Mouse (Mus musculus) retina, embryonic 14.5 days (tissue): ENCODE data around the gene Gstt2.

Experiments used
- DNase-seq: peaks from one replicate; pipeline ENCODE4 v3.0.0-alpha.2; 2015; ENCODE audit warnings: low spot score

The Gstt2 gene

DNA sequence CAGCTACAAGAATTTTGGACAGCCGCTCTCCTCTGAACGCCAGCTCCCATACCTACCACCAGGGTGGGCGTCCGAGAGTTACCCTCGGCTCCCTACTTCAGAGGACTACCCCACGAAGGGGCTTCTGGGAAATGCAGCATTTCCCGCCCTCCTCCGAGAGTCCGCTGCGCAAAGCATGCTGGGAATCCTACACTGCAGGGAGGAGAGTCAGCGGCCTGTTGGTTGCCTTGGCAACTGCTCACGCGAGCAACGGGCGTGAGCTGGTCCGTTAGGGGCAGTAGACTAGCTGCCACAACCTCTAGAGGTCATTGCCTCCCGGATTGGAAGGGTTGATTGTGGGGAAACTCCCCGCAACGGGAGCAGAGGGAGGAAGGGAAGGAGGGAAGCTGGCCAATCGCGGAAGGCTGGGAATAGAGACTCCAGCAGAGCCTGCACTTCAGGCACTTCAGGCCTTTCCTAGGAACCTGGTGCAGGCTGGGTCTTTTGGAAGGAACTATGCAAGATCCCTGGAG, at the start of gene Gstt2:
TSS of gene Gstt2 (minus strand) at position 177 of the 512 bp plus-strand sequence.
- peak; percentile 98 for DNase-seq

GRCm38 (mm10) chr10:75884742-75885141, 47.5 kb upstream of the Gstt2 start:
- no peak for DNase-seq

GRCm38 (mm10) chr10:75883232-75883552, 46.0 kb upstream of the Gstt2 start:
- peak; percentile 80 for DNase-seq

- DNase-seq = no peak
Measured at GRCm38 (mm10) chr10:75882433-75883231, 45.4 kb upstream of the Gstt2 start.

DNA sequence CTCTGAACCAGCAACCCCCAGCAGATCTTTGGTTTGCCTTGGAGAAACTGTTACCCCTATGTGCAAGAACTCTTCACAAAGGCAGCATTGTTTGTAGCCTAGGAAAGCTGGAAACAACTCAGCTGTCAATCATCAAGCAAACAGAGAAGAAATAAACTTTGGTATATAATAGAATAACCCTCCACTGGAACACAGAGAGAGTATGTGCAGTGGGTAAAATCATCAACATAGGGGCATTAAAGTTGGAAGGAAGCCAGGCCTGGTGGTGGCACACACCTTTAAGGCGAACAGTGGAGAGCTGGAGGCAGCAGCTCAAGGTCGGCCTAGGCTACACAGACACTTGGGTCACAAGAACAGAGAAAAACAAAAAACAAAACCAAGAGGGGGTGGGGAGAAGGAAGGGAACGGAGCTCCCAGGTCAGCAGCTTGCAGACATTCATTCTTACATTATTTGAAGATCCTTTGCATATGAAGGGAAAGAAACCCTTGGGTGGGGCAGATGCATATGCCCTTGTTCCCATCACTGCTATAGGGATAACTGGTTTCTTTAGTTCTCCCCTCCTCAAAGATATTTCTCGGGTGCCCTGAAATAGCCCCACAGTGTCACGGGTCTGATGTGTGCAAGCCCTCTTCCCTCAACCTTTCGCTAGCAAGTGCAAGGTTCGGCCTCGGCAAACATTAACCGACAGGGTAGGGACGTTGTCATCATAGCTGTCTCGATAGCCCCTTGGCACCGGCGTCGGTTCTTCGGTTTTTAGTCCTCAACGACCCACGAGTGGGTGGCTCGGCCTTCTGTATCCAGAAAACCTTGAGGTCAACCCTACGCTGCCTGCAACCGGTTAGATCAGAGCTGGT, 44.6 kb upstream of the Gstt2 start:
- no peak for DNase-seq

- no peak for DNase-seq
Measured at GRCm38 (mm10) chr10:75880771-75881577, 43.8 kb upstream of the Gstt2 start.

DNA sequence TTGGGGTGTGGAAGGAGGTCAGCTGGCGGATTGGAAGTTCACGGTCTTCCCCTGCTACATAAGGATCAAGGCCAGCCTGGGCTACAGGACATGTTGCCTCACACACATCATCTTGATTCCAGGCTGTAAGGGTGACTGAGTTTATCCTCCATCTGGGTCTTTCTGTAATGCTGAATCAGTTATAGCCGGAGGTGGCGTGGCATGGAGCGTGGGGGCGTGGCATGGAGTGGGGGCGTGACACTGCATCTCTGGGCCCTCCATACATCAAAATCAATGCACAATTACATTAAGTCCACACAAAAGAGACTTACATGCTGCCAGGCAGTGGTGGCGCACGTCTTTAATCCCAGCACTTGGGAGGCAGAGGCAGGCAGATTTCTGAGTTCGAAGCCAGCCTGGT, 43.1 kb upstream of the Gstt2 start:
- DNase-seq = no peak

- no peak for DNase-seq
Measured at GRCm38 (mm10) chr10:75878836-75879235, 41.6 kb upstream of the Gstt2 start.

DNA sequence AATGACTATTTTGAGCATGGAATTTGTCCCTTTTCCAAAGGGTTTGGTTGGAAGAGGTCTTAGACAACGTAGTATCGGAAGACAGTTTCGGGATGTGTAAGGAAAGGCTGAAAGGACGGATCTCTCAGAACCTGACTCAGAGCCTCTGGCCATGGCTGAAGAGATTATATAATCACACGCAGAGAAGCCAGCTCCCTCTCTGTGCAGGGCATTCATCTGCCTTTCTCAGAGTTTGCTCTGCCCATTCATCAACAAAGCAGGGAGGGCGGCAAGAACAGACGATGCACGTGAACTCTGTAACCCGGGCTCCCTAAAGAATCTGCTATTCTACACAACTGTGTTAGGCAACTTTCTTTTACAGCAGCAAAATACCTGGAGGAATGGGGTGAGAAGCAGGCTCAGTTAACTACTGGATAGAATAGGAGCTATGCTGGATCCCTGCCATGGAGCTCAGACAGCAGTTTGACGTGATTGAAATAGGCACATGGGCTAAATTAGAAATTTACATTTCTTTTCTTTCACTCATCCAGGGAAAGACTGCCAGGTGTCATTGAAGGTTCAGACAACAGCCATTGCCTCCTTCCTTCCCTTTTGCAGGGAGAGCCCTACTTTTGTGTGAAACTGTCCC, 36.4 kb upstream of the Gstt2 start:
- DNase-seq = no peak

GRCm38 (mm10) chr10:75872915-75873542, 35.8 kb upstream of the Gstt2 start:
- DNase-seq = peak; percentile 88

DNA sequence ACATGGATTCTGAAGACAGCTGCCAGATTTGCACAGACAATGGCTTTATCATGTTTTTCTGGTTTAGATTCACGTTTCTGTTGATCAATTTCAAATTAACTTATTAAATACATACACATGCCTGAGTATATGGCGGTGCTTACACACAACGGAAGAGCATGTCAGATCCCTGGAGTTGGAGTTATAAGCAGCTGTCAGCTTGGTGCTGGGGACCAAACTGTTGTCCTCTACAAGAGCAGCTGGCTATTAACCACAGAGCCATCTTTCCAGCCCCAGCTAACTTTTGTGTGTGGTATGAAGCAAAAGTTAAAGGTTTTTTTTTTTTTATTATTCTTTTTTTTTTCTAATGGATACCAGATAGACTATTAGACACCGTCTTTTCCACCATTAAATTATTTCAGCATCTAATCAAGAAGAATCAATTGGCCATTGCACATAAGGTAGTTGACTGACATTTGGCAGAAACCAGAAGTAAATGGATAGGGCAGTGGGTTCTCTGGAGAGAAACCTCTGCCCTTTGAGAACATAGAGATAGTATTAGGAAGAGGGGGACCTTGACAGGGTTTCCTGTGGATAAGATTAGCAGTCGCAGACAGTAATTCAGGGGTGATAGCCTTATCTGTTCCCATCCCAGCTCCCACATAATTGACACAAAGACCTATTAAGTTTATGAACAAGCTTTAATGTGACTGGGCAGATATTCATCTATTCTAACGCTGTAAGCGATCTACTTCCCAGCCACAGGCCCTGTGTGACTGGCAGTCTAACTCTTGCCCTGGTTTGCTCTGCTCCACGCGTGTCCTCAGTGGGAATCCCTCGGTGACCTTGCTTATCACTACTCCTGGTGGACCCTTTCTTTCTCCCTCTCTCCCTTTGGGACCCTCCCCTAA, 35.0 kb upstream of the Gstt2 start:
- no peak for DNase-seq

DNA sequence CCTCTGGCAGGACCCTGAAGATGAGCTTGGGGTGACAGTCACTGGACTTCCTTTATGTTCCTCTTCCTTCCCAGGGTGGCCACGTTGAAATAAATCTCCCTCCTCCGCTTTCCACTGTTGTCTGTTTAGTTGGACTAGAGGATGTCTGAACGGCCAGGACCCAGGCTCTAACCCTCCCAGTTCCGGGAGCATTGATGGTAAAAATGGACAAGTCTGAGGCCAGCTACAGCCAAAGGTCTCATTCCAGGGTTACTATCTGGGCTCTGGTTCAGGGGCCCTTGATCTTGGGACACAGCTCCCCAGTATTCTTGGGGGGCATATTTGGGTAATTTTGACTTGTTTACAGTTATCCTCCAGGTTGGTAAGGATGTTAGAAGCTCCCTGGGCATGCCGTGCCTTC, 24.4 kb upstream of the Gstt2 start:
- DNase-seq = no peak

DNA sequence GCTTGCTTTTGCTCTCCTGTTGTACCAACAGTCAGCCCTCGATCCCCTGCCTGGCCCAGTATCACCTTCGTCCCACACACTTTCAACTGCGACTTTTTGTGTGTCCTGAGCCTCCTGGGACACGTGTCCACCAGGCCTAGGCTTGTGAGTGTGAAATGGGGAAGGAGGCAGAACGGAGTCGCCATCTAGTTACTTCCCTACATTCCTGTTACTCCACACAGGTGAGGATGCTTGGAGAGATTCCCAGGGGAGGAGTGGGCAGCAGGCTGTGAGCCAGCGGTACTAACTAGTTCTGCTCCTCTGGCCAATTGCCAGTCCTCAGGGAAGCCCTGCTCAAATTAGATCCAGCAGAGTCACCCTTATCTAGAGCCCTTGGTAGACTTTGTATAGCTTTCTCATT, 23.5 kb upstream of the Gstt2 start:
- DNase-seq = no peak

DNA sequence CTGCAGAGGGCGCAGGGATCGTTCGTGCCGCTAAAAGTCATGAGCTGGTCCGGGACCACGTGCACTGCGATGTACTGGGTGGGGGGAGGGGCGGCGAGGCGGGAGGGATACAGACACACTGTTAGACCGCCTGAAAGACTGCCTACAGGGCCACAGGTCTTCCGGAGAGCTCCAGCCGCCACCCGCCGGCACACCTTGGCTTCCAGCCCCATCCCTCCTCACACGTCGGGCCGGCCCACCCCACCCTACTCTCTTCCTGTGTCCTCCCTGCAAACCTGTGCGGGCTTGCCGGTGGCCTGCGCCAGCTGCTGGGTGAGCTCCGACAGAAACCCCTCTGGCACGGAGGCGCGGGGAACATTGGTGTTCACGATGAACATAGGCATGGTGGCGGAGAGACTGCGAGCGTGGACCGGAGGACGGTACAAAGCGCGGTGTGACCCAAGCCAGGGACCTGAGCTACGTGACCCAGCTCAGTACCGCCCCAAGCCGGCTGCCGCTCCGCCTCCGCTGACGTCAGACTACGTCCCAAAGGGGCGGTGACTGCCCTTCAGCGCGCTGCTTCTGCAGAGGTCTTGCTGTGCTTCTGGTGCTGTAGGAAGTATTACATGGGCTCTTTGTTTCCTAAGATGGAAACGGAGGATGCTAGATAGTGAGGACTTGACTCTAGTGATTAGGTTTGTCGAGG, 22.7 kb upstream of the Gstt2 start, which contains the start of gene Mif:
TSS of gene Mif (minus strand) at position 455 of the 685 bp plus-strand sequence.
- peak; percentile 96 for DNase-seq

DNA sequence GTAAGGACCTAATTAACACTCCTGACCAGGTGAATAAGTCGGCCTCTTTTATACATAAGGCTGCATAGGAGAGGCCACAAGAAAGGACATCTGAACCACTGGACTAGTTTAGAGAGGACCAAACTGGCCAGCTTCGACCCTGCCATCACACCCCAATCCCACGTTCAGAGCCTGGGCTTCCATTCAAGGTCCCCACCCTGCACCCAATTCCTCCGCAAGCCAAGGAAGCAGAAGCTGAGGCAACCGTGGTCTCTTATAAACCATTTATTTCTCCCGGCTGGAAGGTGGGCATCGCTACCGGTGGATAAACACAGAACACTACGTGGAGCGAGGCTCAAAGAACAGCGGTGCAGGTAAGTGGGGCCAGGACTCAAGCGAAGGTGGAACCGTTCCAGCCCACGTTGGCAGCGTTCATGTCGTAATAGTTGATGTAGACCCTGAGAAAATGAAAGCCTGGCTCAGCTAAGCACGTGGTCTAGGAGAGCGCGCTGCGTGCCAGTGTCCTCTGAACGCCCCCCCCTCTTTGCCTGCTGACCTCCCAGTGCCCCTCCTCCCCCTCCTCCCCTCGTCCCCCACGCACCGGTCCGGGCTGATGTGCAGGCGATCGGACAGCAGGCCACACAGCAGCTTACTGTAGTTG, 22.0 kb upstream of the Gstt2 start:
- peak; percentile 75 for DNase-seq

- no peak for DNase-seq
Measured at GRCm38 (mm10) chr10:75857598-75857997, 20.4 kb upstream of the Gstt2 start.

DNA sequence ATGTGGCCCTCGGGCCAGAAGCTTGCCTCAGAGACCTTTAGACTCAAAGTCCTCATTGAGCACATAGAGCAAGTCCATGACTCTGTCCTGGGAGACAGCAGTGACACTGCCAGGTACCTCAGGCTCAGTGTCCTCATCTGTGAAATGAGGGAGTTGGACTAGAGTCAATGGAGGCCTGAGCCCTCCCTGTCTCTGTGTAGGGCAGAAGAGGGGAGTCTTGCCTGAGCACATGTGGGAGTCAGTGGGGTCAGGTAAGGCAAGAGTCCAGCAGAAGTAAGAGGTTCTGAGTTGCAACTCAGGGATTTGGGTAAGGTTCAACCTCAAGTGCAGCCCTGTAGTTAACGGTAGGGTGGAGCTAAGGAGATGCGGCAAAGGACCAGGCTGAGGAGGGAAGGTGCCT, 19.8 kb upstream of the Gstt2 start:
- DNase-seq = no peak

- no peak for DNase-seq
Measured at GRCm38 (mm10) chr10:75856155-75856907, 19.1 kb upstream of the Gstt2 start.
